Mouse (Mus musculus) thymus, adult 2 months (tissue): ENCODE results near the gene Nhp2.

Experiments
- CTCF ChIP-seq: fragments of 200-500 bp; IDR thresholded peaks from 2 replicates; pipeline ENCODE4 v1.5.1; 2012; ENCODE audit warnings: mild to moderate bottlenecking, control low read depth, low read length, moderate library complexity, borderline replicate concordance; ENCODE audit not compliant: control insufficient read depth, poor library complexity, insufficient read depth; ENCODE audit errors: extremely low read depth
- POLR2A ChIP-seq: fragments of 200-500 bp; IDR thresholded peaks from 2 replicates; pipeline ENCODE4 v1.6.1; 2012; ENCODE audit warnings: mild to moderate bottlenecking, low read length, control low read depth, moderate library complexity; ENCODE audit not compliant: control insufficient read depth, poor library complexity, insufficient read depth; ENCODE audit errors: extremely low read depth

DNA sequence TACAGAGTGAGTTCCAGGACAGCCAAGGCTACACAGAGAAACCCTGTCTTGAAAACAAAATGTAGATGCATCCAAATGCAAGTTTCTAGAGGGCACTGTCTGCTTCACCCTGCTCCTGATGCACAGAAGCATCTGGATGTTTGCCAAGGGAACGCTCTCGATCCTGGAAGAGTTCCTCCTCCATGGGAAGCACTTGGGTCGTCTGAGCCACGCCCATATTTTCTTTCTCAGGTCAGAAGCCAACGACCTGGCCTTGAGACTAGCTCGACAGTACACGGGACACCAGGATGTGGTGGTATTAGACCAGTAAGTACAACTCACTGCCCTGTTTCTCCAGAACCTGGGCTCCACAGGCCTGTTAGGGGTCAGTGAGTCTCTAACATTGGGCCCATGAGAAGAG lies 28.4 kb upstream of the Nhp2 start:
- no peak for TF ChIP-seq CTCF
- TF ChIP-seq POLR2A = no peak
